10 mouse cellular contexts compared by ENCODE assay signal in genomic region chr5:35943541-35943940, GRCm38 (mm10). TPM values are rescaled to one million over a fixed set of nuclear protein-coding genes. Genes with fewer than 3 reads are reported as not detected.
A peak's percentile ranks its signal among the peaks of the same experiment; 100 is the strongest.
DNase-seq lines count a peak whose midpoint lies in the region; ATAC-seq lines count a peak whose summit lies in the region.
"Had no signal": no experiment of that assay in that cellular context is flagged by ENCODE, and none has a peak within 500 bp of the region (broad histone marks: within the 10 kb centered on the region; RNA-seq: fewer than 3 reads in every experiment).

No protein-coding gene starts in this region.

- H3K27ac ChIP-seq in lung, embryonic 15.5 days, result peak overlapping the region; percentile 91
- H3K27ac ChIP-seq: liver, embryonic 12.5 days had no signal

- peaks cover 6% of the 10 kb centered on the region for H3K36me3 ChIP-seq in lung, embryonic 15.5 days
- H3K36me3 ChIP-seq: liver, embryonic 12.5 days had no signal

- DNase-seq in urinary bladder, postnatal 14 days (ENCODE audit: low spot score), result peak; percentile 36
- no peak for DNase-seq in urinary bladder, postnatal 10 days (ENCODE audit: low spot score)
- peak; percentile 64 to 67 for DNase-seq in heart, postnatal 10 days
- DNase-seq in layer of hippocampus, postnatal 10 days (ENCODE audit: low spot score in 2 of 2), result no peak
- DNase-seq in adrenal gland, postnatal 36 days, result no peak
- no peak for DNase-seq in adrenal gland, adult 2 months
- DNase-seq: cerebellum, adult 9-10 months; thymus, adult 2 months had no signal

- H3K9ac ChIP-seq in lung, embryonic 15.5 days, result no peak overlapping the region
- H3K9ac ChIP-seq: liver, embryonic 12.5 days had no signal

- 49% methylated on average over 5 of the region's 5 CpGs for WGBS in lung, embryonic 15.5 days

- ATAC-seq in lung, embryonic 15.5 days (ENCODE audit: borderline replicate concordance, extremely low read depth, low FRiP score, low TSS enrichment), result peak; percentile 82
- ATAC-seq: liver, embryonic 12.5 days had no signal

- peaks cover 76% of the 10 kb centered on the region for H3K4me1 ChIP-seq in lung, embryonic 15.5 days
- H3K4me1 ChIP-seq: liver, embryonic 12.5 days had no signal

- no peak overlapping the region for H3K4me2 ChIP-seq in lung, embryonic 15.5 days
- H3K4me2 ChIP-seq: liver, embryonic 12.5 days had no signal

- H3K27me3 ChIP-seq in lung, embryonic 15.5 days, result no peaks in the 10 kb centered on the region; the same call in 1 of the 2 replicates
- H3K27me3 ChIP-seq: liver, embryonic 12.5 days had no signal

- no peak overlapping the region for H3K4me3 ChIP-seq in lung, embryonic 15.5 days
- H3K4me3 ChIP-seq: liver, embryonic 12.5 days had no signal

- intact Hi-C loops in heart, postnatal 10 days (cut with DNase I), result no loop called here

- H3K9me3 ChIP-seq in lung, embryonic 15.5 days, result no peaks in the 10 kb centered on the region
- H3K9me3 ChIP-seq: liver, embryonic 12.5 days had no signal

RNA-seq across cellular contexts. Expression of gene Afap1, which starts 50.4 kb away (rescaled TPM):
- 10 to 100 TPM; 37.9 to 42.9 TPM for total RNA-seq in heart, postnatal 10 days (2021)
- polyA plus RNA-seq in lung, embryonic 15.5 days (2015; fragmentation: Nextera tagmentation; extraction: Ambion mirVana), result 20.5 and 21.5 TPM in 2 replicates
- 100 to 1,000 TPM; 100 to 113 TPM for total RNA-seq in layer of hippocampus, postnatal 10 days (2021)
- 10 to 100 TPM; 21.1 to 25.9 TPM for total RNA-seq in adrenal gland, postnatal 36 days (2021)
- total RNA-seq in adrenal gland, adult 2 months (2021), result 10 to 100 TPM; 21.0 to 21.9 TPM
- 13.7 TPM in 2 replicates for polyA plus RNA-seq in adrenal gland, adult 2 months (2012; rRNA removed)

Comparison
In these comparisons a context has a peak if more than half of its experiments do, and no peak if none do; other contexts are left out.
1. DNase-seq: peak in urinary bladder, postnatal 14 days (single experiment) and heart, postnatal 10 days (2 of 2); none in urinary bladder, postnatal 10 days (single experiment), layer of hippocampus, postnatal 10 days (0 of 2), adrenal gland, postnatal 36 days (0 of 2) and adrenal gland, adult 2 months (single experiment).